Mouse (Mus musculus) forebrain, embryonic 11.5 days (tissue): ENCODE measurements at regions not wholly inside any gene's neighbourhood (a gene's known extent, or its start where the extent isn't known, plus 50 kb on each side); places are given as distances from the start of the nearest gene placed in this dataset.

Experiments used
- ATAC-seq: fragments of 200-750 bp; cut with Nextera tagmentation; replicated peaks from 2 replicates; pipeline ENCODE4 v1.8.0; 2017; ENCODE audit warnings: moderate TSS enrichment; ENCODE audit not compliant: low FRiP score
- DNase-seq: peaks from one replicate; pipeline ENCODE4 v3.0.0-alpha.2; 2017; ENCODE audit warnings: low spot score
- H3K27ac ChIP-seq: fragments of 300-500 bp; sonication (generic); 2 replicates; pipeline ENCODE4 v1.5.1; 2014; ENCODE audit warnings: low read depth, low read length
- H3K27me3 ChIP-seq: fragments of 300-500 bp; sonication (generic); 2 replicates; pipeline ENCODE4 v1.6.1; 2014; ENCODE audit warnings: mild to moderate bottlenecking, low read length, mixed read lengths; ENCODE audit not compliant: control insufficient read depth, insufficient read depth
- H3K36me3 ChIP-seq: fragments of 300-500 bp; sonication (generic); 2 replicates; pipeline ENCODE4 v1.6.1; 2014; ENCODE audit warnings: mild to moderate bottlenecking, low read length, moderate library complexity, mixed read lengths; ENCODE audit not compliant: control insufficient read depth, insufficient read depth
- H3K4me1 ChIP-seq: fragments of 300-500 bp; sonication (generic); replicated peaks from 2 replicates; pipeline ENCODE4 v1.6.1; 2014; ENCODE audit warnings: low read length, mixed read lengths; ENCODE audit not compliant: control insufficient read depth, insufficient read depth
- H3K4me2 ChIP-seq: fragments of 300-500 bp; sonication (generic); 2 replicates; pipeline ENCODE4 v1.6.1; 2014; ENCODE audit warnings: low read depth, mild to moderate bottlenecking, low read length, moderate library complexity, mixed read lengths; ENCODE audit not compliant: severe bottlenecking
- H3K4me3 ChIP-seq: fragments of 300-500 bp; sonication (generic); 2 replicates; pipeline ENCODE4 v1.5.1; 2014; ENCODE audit warnings: low read depth, low read length
- H3K9ac ChIP-seq: fragments of 300-500 bp; sonication (generic); 2 replicates; pipeline ENCODE4 v1.6.1; 2014; ENCODE audit warnings: low read length
- H3K9me3 ChIP-seq: fragments of 300-500 bp; sonication (generic); 2 replicates; pipeline ENCODE4 v1.6.1; 2016; ENCODE audit warnings: low read length, mixed read lengths; ENCODE audit not compliant: control insufficient read depth
- WGBS: fragments of 180-500 bp; shearing (Covaris S2); extraction: QIAGEN DNeasy Blood & Tissue Kit; methylation state at CpG from one replicate; pipeline ENCODE4 v1.1.7; 2014; 5-methylcytosine and 5-hydroxymethylcytosine counted together

- no peaks in the 10 kb centered on the region for H3K4me1 ChIP-seq
- DNase-seq = no peak
- H3K27me3 ChIP-seq = no peaks in the 10 kb centered on the region
- no peaks in the 10 kb centered on the region for H3K9me3 ChIP-seq
- 88% methylated on average over 6 of the region's 6 CpGs for WGBS
- no peak overlapping the region for H3K4me2 ChIP-seq
- ATAC-seq = no peak
- H3K9ac ChIP-seq = no peak overlapping the region
- H3K36me3 ChIP-seq = no peaks in the 10 kb centered on the region
- no peak overlapping the region for H3K27ac ChIP-seq
- H3K4me3 ChIP-seq = no peak overlapping the region
Observed at GRCm38 (mm10) chr15:7639444-7639843, 171.2 kb upstream of the Gdnf start.

GRCm38 (mm10) chr15:7642075-7642474 lies 168.6 kb upstream of the Gdnf start:
- H3K4me1 ChIP-seq = no peaks in the 10 kb centered on the region
- H3K9me3 ChIP-seq = no peaks in the 10 kb centered on the region
- H3K27ac ChIP-seq = no peak overlapping the region
- no peak overlapping the region for H3K4me3 ChIP-seq
- H3K4me2 ChIP-seq = no peak overlapping the region
- no peaks in the 10 kb centered on the region for H3K27me3 ChIP-seq
- H3K9ac ChIP-seq = no peak overlapping the region
- no peak for ATAC-seq
- 29% methylated on average over 2 of the region's 2 CpGs for WGBS
- DNase-seq = no peak
- H3K36me3 ChIP-seq = no peaks in the 10 kb centered on the region

- WGBS = 57% methylated on average over 3 of the region's 3 CpGs
- Histone ChIP-seq H3K27ac (no peak overlapping the region), H3K4me3 (no peak overlapping the region), H3K9ac (no peak overlapping the region), H3K27me3 (no peaks in the 10 kb centered on the region), H3K9me3 (no peaks in the 10 kb centered on the region), H3K4me1 (no peaks in the 10 kb centered on the region), H3K36me3 (no peaks in the 10 kb centered on the region), H3K4me2 (no peak overlapping the region)
- ATAC-seq (no peak), DNase-seq (no peak)
Observed at GRCm38 (mm10) chr15:7650705-7651104, 159.9 kb upstream of the Gdnf start.

- Histone ChIP-seq H3K9ac (no peak overlapping the region), H3K27me3 (no peaks in the 10 kb centered on the region), H3K9me3 (no peaks in the 10 kb centered on the region), H3K4me1 (no peaks in the 10 kb centered on the region), H3K4me2 (no peak overlapping the region), H3K4me3 (no peak overlapping the region), H3K27ac (no peak overlapping the region), H3K36me3 (no peaks in the 10 kb centered on the region)
- DNase-seq = no peak
- WGBS = 79% methylated on average over 2 of the region's 2 CpGs
- no peak for ATAC-seq
Observed at GRCm38 (mm10) chr15:7663888-7664287, 146.8 kb upstream of the Gdnf start.

GRCm38 (mm10) chr15:7669631-7670030 lies 141.0 kb upstream of the Gdnf start:
- Histone ChIP-seq H3K4me2 (no peak overlapping the region), H3K9me3 (no peaks in the 10 kb centered on the region), H3K27ac (no peak overlapping the region), H3K27me3 (no peaks in the 10 kb centered on the region), H3K9ac (no peak overlapping the region), H3K36me3 (no peaks in the 10 kb centered on the region), H3K4me1 (no peaks in the 10 kb centered on the region), H3K4me3 (no peak overlapping the region)
- WGBS = 86% methylated on average over 8 of the region's 8 CpGs
- DNase-seq = no peak
- no peak for ATAC-seq

- Histone ChIP-seq H3K9me3 (no peaks in the 10 kb centered on the region), H3K36me3 (no peaks in the 10 kb centered on the region), H3K4me1 (no peaks in the 10 kb centered on the region), H3K9ac (no peak overlapping the region), H3K4me2 (no peak overlapping the region), H3K27me3 (no peaks in the 10 kb centered on the region), H3K4me3 (no peak overlapping the region), H3K27ac (no peak overlapping the region)
- ATAC-seq = no peak
- no peak for DNase-seq
- 83% methylated on average over 1 of the region's 1 CpGs for WGBS
Observed at GRCm38 (mm10) chr15:7676970-7677369, 133.7 kb upstream of the Gdnf start.

- ATAC-seq (no peak), DNase-seq (no peak)
- H3K36me3 ChIP-seq = no peaks in the 10 kb centered on the region
- 93% methylated on average over 8 of the region's 8 CpGs for whole genome bisulfite sequencing
- H3K4me2 ChIP-seq = no peak overlapping the region
- no peak overlapping the region for H3K4me3 ChIP-seq
- no peaks in the 10 kb centered on the region for H3K9me3 ChIP-seq
- no peaks in the 10 kb centered on the region for H3K4me1 ChIP-seq
- H3K27me3 ChIP-seq = no peaks in the 10 kb centered on the region
- no peak overlapping the region for H3K9ac ChIP-seq
- H3K27ac ChIP-seq = no peak overlapping the region
Observed at GRCm38 (mm10) chr15:7678711-7679110, 131.9 kb upstream of the Gdnf start.

- Histone ChIP-seq H3K27me3 (no peaks in the 10 kb centered on the region), H3K4me1 (no peaks in the 10 kb centered on the region), H3K36me3 (no peaks in the 10 kb centered on the region), H3K9me3 (no peaks in the 10 kb centered on the region), H3K9ac (no peak overlapping the region), H3K4me3 (no peak overlapping the region), H3K27ac (no peak overlapping the region), H3K4me2 (no peak overlapping the region)
- DNase-seq = no peak
- WGBS = 85% methylated on average over 4 of the region's 4 CpGs
- no peak for ATAC-seq
Observed at GRCm38 (mm10) chr15:7681011-7681410, 129.6 kb upstream of the Gdnf start.

- Histone ChIP-seq H3K27ac (no peak overlapping the region), H3K4me3 (no peak overlapping the region), H3K9me3 (no peaks in the 10 kb centered on the region), H3K36me3 (no peaks in the 10 kb centered on the region), H3K4me1 (no peaks in the 10 kb centered on the region), H3K27me3 (no peaks in the 10 kb centered on the region), H3K4me2 (no peak overlapping the region), H3K9ac (no peak overlapping the region)
- ATAC-seq = no peak
- WGBS = 73% methylated on average over 8 of the region's 8 CpGs
- DNase-seq = no peak
Observed at GRCm38 (mm10) chr15:7683235-7683974, 127.2 kb upstream of the Gdnf start.
